Comparison of ENCODE assay signal across 21 mouse cellular contexts in genomic region chr9:85589210-85589609, GRCm38 (mm10).
DNase-seq lines count a peak whose midpoint lies in the region; ATAC-seq and TF ChIP-seq lines count a peak whose summit lies in the region.
"Had no signal": no experiment of that assay in that cellular context is flagged by ENCODE, and none has a peak within 500 bp of the region (broad histone marks: within the 10 kb centered on the region; RNA-seq: fewer than 3 reads in every experiment).

No protein-coding gene starts in this region.

- TF ChIP-seq CTCF in brain, embryonic 14.5 days (IDR thresholded peaks at IDR 0.05; ENCODE audit: borderline replicate concordance, extremely low read depth, insufficient read depth, insufficient read length): no peak

- no peak overlapping the region for H3K27ac ChIP-seq in forebrain, embryonic 15.5 days (replicated peaks)
- H3K27ac ChIP-seq in forebrain, embryonic 10.5 days: no peak overlapping the region
- H3K27ac ChIP-seq in midbrain, embryonic 14.5 days (replicated peaks; ENCODE audit: low read depth, low read length): no peak overlapping the region
- no peak overlapping the region for H3K27ac ChIP-seq in midbrain, embryonic 15.5 days
- H3K27ac ChIP-seq: heart, embryonic 10.5 days; heart, embryonic 13.5 days; intestine, embryonic 15.5 days had no signal

- no peak for DNase-seq in forebrain, embryonic 10.5 days (ENCODE audit: extremely low spot score, low spot score)
- no peak for DNase-seq in midbrain, embryonic 14.5 days
- peak; percentile 31 for DNase-seq in brain, embryonic 14.5 days (ENCODE audit: low read depth)
- DNase-seq in lung, postnatal 25 days (ENCODE audit: low spot score): no peak
- DNase-seq: adrenal gland, adult 2 months; adrenal gland, postnatal 14 days; cerebellum, adult 18-20 months; cerebellum, adult 9-10 months; cerebellum, postnatal 14 days; gastrocnemius, postnatal 25 days; heart, adult 18-20 months; heart, postnatal 14 days; heart, postnatal 4 days; kidney, adult 11 months had no signal

- ATAC-seq in forebrain, embryonic 15.5 days (replicated peaks): peak; percentile 13
- 0 out of 2 replicates have a peak, but pooled peaks have one; percentile 15 for ATAC-seq in midbrain, embryonic 14.5 days (ENCODE audit: low FRiP score, low TSS enrichment)
- ATAC-seq in midbrain, embryonic 15.5 days (replicated peaks): no peak
- ATAC-seq: CD4-positive, CD25-positive, alpha-beta regulatory T cell, adult 4 months; hindbrain, embryonic 16.5 days; intestine, embryonic 15.5 days had no signal

- H3K4me2 ChIP-seq in forebrain, embryonic 15.5 days (replicated peaks): no peak overlapping the region
- H3K4me2 ChIP-seq in midbrain, embryonic 14.5 days (ENCODE audit: low read length): no peak overlapping the region
- no peak overlapping the region for H3K4me2 ChIP-seq in midbrain, embryonic 15.5 days
- H3K4me2 ChIP-seq: heart, embryonic 13.5 days; intestine, embryonic 15.5 days had no signal

- no peaks in the 10 kb centered on the region for H3K36me3 ChIP-seq in forebrain, embryonic 15.5 days
- no peaks in the 10 kb centered on the region for H3K36me3 ChIP-seq in forebrain, embryonic 10.5 days (replicated peaks)
- no peaks in the 10 kb centered on the region for H3K36me3 ChIP-seq in midbrain, embryonic 14.5 days (ENCODE audit: control insufficient read depth, insufficient read depth, low read length)
- no peaks in the 10 kb centered on the region for H3K36me3 ChIP-seq in midbrain, embryonic 15.5 days (replicated peaks)
- H3K36me3 ChIP-seq: heart, embryonic 10.5 days; heart, embryonic 13.5 days; intestine, embryonic 15.5 days had no signal

- WGBS in forebrain, embryonic 15.5 days: 82% methylated on average over 3 of the region's 3 CpGs
- 95% methylated on average over 3 of the region's 3 CpGs for WGBS in forebrain, embryonic 10.5 days
- 94% methylated on average over 3 of the region's 3 CpGs for WGBS in midbrain, embryonic 14.5 days
- WGBS in midbrain, embryonic 15.5 days: 95% methylated on average over 3 of the region's 3 CpGs

- H3K9ac ChIP-seq in forebrain, embryonic 15.5 days (replicated peaks): no peak overlapping the region
- H3K9ac ChIP-seq in midbrain, embryonic 14.5 days (replicated peaks; ENCODE audit: low read length): no peak overlapping the region
- no peak overlapping the region for H3K9ac ChIP-seq in midbrain, embryonic 15.5 days
- H3K9ac ChIP-seq: heart, embryonic 13.5 days; intestine, embryonic 15.5 days had no signal

- TF ChIP-seq POLR2A in brain, embryonic 14.5 days (IDR thresholded peaks at IDR 0.05; ENCODE audit: borderline replicate concordance, extremely low read depth, insufficient read depth, insufficient read length, poor library complexity, severe bottlenecking): no peak

- no peaks in the 10 kb centered on the region for H3K27me3 ChIP-seq in forebrain, embryonic 15.5 days
- no peaks in the 10 kb centered on the region for H3K27me3 ChIP-seq in forebrain, embryonic 10.5 days (ENCODE audit: poor library complexity, severe bottlenecking)
- no peaks in the 10 kb centered on the region for H3K27me3 ChIP-seq in midbrain, embryonic 14.5 days (ENCODE audit: control insufficient read depth, insufficient read depth, low read length)
- H3K27me3 ChIP-seq in midbrain, embryonic 15.5 days (replicated peaks): no peaks in the 10 kb centered on the region
- H3K27me3 ChIP-seq: heart, embryonic 13.5 days; intestine, embryonic 15.5 days had no signal

- H3K4me1 ChIP-seq in forebrain, embryonic 15.5 days: no peaks in the 10 kb centered on the region
- no peaks in the 10 kb centered on the region for H3K4me1 ChIP-seq in forebrain, embryonic 10.5 days
- no peaks in the 10 kb centered on the region for H3K4me1 ChIP-seq in midbrain, embryonic 14.5 days (ENCODE audit: control insufficient read depth, insufficient read depth, low read length)
- H3K4me1 ChIP-seq in midbrain, embryonic 15.5 days: no peaks in the 10 kb centered on the region
- H3K4me1 ChIP-seq: intestine, embryonic 15.5 days had no signal

- H3K9me3 ChIP-seq in forebrain, embryonic 15.5 days: 0 out of 2 replicates have a peak, but pooled peaks cover 2% of the 10 kb centered on the region
- no peaks in the 10 kb centered on the region for H3K9me3 ChIP-seq in forebrain, embryonic 10.5 days
- no peaks in the 10 kb centered on the region for H3K9me3 ChIP-seq in midbrain, embryonic 14.5 days (ENCODE audit: control insufficient read depth, low read length)
- H3K9me3 ChIP-seq in midbrain, embryonic 15.5 days: no peaks in the 10 kb centered on the region
- H3K9me3 ChIP-seq: heart, embryonic 10.5 days; intestine, embryonic 15.5 days had no signal

- H3K4me3 ChIP-seq in forebrain, embryonic 15.5 days: no peak overlapping the region
- no peak overlapping the region for H3K4me3 ChIP-seq in forebrain, embryonic 10.5 days
- no peak overlapping the region for H3K4me3 ChIP-seq in midbrain, embryonic 14.5 days (replicated peaks; ENCODE audit: low read depth, low read length)
- no peak overlapping the region for H3K4me3 ChIP-seq in midbrain, embryonic 15.5 days
- H3K4me3 ChIP-seq: heart, embryonic 10.5 days; heart, embryonic 13.5 days; intestine, embryonic 15.5 days had no signal
